Mouse (Mus musculus): ENCODE results near the gene Mcm5. TPM values are rescaled to one million over a fixed set of nuclear protein-coding genes. Genes with fewer than 3 reads are reported as not detected.

Mcm5 gene
- polyA plus RNA-seq, 1 experiment from 2014 or later, result 33.4 TPM

DNA sequence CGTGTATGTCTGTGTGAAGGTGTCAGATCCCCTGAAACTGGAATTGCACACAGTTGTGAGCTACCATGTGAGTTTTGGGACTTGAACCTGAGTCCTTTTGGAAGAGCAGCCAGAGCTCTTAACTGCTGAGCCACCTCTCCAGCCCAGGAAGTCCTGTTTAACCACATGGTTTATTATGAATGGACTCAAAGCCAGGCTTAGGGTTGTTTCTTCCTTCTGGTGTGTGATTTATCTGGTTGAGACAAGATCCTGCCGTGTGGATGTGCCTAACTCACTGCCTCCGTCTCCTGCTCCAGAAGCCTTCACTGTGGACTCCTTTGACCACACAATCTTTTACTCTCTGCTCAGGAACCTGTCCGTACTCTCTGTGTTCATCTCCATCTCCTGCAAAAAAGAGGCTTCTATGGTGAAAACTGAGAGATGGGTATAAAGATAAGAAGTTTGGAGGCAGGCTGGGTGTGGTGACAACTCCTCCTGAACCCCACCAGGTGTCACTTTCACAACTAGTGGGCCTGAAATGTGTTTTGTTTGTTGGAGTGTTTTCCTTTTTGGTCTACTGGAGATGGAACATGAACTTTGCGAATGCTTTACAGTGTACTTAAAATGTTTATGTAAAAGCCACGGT lies 27.1 kb upstream of the Mcm5 start:
- no peak overlapping the region for H3K27ac ChIP-seq (replicated peaks)
- whole genome bisulfite sequencing, result 80% methylated on average over 6 of the region's 6 CpGs
- H3K9ac ChIP-seq, result no peak overlapping the region
- H3K4me2 ChIP-seq, result no peak overlapping the region
- H3K4me1 ChIP-seq (replicated peaks), result peaks cover 4% of the 10 kb centered on the region; the same call in 1 of the 2 replicates
- no peak for ATAC-seq (ENCODE audit: low read depth)
- no peaks in the 10 kb centered on the region for H3K27me3 ChIP-seq
- no peaks in the 10 kb centered on the region for H3K36me3 ChIP-seq
- no peaks in the 10 kb centered on the region for H3K9me3 ChIP-seq
- H3K4me3 ChIP-seq, result no peak overlapping the region

DNA sequence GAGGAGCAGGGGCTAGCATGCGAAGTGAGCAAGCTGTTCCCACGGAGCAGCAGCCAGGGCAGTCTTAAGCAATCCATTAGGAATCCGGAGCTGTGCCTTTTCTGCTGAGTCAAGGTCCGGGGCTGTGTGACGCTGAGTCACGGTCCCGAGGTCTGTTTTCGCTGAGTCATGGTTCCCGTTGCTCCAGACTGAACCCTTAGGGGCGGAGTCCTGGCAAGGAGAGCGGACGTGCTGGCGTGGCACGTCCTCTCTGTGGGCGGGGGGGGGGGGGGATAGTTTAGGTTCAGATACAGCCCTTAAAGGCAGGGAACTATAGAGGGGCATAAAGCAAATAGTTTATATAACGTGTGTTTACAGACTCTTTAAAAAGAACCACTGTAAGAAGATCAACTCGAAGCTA lies 25.5 kb upstream of the Mcm5 start:
- Histone ChIP-seq H3K4me3 (peak overlapping the region; percentile 19; the same call in 1 of the 2 replicates), H3K36me3 (no peaks in the 10 kb centered on the region), H3K27me3 (no peaks in the 10 kb centered on the region), H3K4me2 (peak overlapping the region; percentile 47), H3K4me1 (replicated peaks) (peaks cover 7% of the 10 kb centered on the region; the same call in 1 of the 2 replicates), H3K9ac (0 out of 2 replicates have a peak overlapping the region, but pooled peaks have one; percentile 8), H3K27ac (replicated peaks) (no peak overlapping the region), H3K9me3 (no peaks in the 10 kb centered on the region)
- WGBS, result 7% methylated on average over 17 of the region's 17 CpGs
- ATAC-seq (ENCODE audit: low read depth), result peak; percentile 87

DNA sequence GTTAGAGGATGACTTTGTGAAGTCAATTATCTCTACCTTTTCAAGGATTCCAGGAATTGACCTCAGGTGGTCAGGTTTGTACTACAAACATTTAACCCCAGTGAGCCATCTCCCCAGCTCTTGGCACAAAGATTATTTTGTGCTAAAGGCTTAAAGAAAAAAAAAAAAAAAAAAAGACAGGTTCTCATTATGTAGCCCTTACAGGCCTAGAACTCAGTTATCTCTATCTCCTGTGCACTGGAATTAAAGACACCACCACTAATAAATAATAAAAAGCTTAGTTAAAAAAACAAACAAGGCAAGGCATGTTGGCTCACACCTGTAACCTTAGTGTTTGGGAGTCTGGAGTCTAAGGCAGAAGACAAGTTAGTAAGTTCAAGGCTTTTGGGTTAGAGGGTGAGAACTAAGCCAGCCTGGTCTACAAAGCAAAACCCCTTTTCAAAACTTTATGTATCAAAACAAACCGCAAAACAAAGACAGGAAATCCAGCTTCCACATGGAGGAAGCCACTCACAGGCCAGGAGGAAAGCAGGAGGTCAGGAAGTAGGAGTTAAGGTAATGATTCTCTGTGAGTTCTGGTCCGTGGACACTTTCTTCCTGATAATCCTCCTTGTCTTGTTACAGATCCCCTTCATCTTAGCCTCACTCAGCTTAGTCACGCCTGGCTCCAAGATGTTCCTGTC lies 24.8 kb upstream of the Mcm5 start:
- H3K9me3 ChIP-seq, result no peaks in the 10 kb centered on the region
- peaks cover 14% of the 10 kb centered on the region for H3K4me1 ChIP-seq (replicated peaks)
- no peaks in the 10 kb centered on the region for H3K36me3 ChIP-seq
- no peaks in the 10 kb centered on the region for H3K27me3 ChIP-seq
- H3K4me2 ChIP-seq, result no peak overlapping the region
- no peak overlapping the region for H3K4me3 ChIP-seq
- ATAC-seq (ENCODE audit: low read depth), result no peak
- no peak overlapping the region for H3K9ac ChIP-seq
- no peak overlapping the region for H3K27ac ChIP-seq (replicated peaks)
- WGBS, result 77% methylated on average over 3 of the region's 3 CpGs

DNA sequence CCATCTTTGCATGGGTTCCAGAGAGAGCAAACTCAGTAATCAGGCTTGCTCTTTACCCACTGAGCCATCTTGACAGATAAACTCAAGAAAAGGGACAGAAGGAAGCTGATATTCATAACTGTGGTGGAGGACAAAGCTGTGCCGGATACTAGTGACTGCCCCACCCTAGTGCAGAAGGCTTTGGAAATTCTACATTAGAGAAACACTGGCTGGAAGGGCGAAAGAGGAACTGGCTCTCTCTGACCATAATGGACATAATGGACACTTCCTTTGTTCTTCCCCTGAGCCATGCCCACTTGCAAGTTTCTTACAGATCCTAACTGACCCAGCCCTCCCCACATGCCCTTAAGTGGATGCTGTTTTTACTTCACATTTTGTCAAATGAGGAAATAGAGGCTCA lies 23.4 kb upstream of the Mcm5 start:
- Histone ChIP-seq H3K4me3 (no peak overlapping the region), H3K4me2 (no peak overlapping the region), H3K36me3 (no peaks in the 10 kb centered on the region), H3K27me3 (no peaks in the 10 kb centered on the region; the same call in 1 of the 2 replicates), H3K4me1 (replicated peaks) (peaks cover 14% of the 10 kb centered on the region), H3K9me3 (no peaks in the 10 kb centered on the region), H3K9ac (no peak overlapping the region), H3K27ac (replicated peaks) (no peak overlapping the region)
- ATAC-seq (ENCODE audit: low read depth), result no peak
- 81% methylated on average over 2 of the region's 2 CpGs for WGBS

DNA sequence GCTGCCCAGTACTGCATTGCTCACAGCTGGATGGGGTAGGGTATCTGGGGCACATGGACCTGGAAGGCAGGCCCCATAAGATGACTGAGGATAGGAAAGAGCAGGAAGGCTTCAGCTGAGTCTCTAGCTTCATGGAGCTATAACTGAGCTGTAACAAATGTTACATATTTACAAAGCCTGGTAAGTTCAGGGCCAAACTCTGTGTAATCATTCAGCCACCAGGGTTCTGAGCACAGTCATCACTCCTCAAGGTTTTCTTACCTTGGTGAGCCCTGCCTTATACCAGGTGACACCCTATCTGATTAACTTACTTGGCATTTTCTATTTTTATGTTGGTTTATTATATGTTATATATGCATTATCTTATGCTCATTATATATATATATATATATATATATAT lies 22.2 kb upstream of the Mcm5 start:
- Histone ChIP-seq H3K27ac (replicated peaks) (no peak overlapping the region), H3K27me3 (no peaks in the 10 kb centered on the region; the same call in 1 of the 2 replicates), H3K9ac (no peak overlapping the region), H3K9me3 (no peaks in the 10 kb centered on the region), H3K4me1 (replicated peaks) (peaks cover 14% of the 10 kb centered on the region), H3K4me3 (no peak overlapping the region), H3K36me3 (no peaks in the 10 kb centered on the region), H3K4me2 (no peak overlapping the region)
- no peak for ATAC-seq (ENCODE audit: low read depth)

DNA sequence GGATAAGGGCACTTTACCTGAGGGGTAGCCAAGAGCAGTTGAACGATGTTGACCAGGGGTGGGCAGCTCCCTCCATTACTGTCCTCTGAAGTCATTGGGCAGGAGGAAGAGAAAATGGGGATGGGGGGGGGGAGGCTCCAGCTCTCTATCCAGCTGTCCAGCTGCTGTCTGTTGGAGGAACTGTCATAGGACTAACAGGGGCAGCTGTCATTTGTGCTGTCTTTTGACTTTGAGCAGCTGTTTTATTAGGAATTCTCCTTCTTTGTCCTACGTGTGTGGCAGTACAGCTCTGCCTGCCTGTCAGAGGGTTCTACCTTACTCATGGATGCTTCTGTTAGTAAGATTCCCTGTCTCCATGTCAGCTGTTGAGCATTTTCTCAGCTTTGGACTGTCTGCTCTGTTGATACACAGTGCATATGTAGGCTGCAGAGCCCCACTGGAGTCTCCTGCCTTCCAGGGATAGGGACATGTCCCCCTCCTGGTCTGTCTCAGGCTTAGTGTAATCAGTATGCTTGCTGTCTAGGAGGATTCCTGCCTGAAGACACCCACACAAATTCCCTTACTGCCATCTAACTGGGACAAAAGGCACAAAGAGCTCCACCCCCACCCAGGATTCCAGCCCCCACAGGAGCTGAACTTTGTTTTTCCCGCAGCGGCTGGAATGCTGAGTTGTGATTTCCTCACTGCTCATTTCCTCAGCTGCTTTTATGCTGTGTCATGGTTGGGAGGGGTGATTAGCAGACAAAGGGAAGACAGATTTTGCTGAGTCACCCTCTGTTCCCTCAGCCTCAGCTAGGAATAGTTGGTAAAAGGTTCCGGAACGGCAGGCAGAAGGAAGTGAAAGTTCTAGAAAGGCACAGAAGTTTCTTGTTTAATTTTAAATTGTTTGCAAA lies 20.1 kb upstream of the Mcm5 start:
- Histone ChIP-seq H3K27me3 (no peaks in the 10 kb centered on the region; the same call in 1 of the 2 replicates), H3K9me3 (no peaks in the 10 kb centered on the region), H3K9ac (peak overlapping the region; percentile 55), H3K27ac (replicated peaks) (peak overlapping the region; percentile 46), H3K4me2 (peak overlapping the region; percentile 39), H3K36me3 (no peaks in the 10 kb centered on the region), H3K4me3 (no peak overlapping the region), H3K4me1 (replicated peaks) (peaks cover 22% of the 10 kb centered on the region)
- 27% methylated on average over 6 of the region's 6 CpGs for WGBS
- ATAC-seq (ENCODE audit: low read depth), result peak; percentile 17; the same call in 1 of the 2 replicates

DNA sequence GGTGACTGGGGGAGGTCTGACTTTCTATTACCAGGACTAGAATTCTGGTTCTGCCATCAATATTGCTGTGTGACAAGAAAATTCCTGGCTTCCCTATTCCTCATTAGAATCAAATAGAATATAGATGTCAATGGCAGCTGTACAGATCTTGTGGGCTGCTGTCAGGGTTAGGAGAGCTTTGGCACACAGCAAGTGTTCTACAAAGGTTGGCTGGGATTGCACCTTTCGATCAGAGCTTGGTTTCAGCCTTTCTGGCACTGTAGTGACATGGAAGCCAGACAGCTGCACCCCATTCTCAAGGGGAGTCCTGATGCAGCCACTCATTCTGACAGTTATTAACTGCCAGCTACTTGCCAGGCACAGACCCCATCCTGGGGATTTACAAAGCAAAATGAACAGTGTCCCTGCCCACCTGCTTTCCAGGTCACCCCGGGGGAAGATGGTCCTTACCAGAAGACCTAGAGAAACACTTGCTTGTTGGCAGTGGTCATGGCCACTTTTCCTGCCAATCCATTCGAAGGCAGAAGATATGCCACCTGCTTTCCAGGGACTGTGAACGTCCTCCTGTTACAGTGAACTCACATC lies 18.5 kb upstream of the Mcm5 start:
- no peak overlapping the region for H3K4me2 ChIP-seq
- no peak overlapping the region for H3K27ac ChIP-seq (replicated peaks)
- H3K4me1 ChIP-seq (replicated peaks), result peaks cover 22% of the 10 kb centered on the region
- ATAC-seq (ENCODE audit: low read depth), result no peak
- H3K9ac ChIP-seq, result no peak overlapping the region
- no peaks in the 10 kb centered on the region for H3K36me3 ChIP-seq
- no peak overlapping the region for H3K4me3 ChIP-seq
- H3K27me3 ChIP-seq, result no peaks in the 10 kb centered on the region; the same call in 1 of the 2 replicates
- H3K9me3 ChIP-seq, result no peaks in the 10 kb centered on the region
- WGBS, result 73% methylated on average over 4 of the region's 4 CpGs

DNA sequence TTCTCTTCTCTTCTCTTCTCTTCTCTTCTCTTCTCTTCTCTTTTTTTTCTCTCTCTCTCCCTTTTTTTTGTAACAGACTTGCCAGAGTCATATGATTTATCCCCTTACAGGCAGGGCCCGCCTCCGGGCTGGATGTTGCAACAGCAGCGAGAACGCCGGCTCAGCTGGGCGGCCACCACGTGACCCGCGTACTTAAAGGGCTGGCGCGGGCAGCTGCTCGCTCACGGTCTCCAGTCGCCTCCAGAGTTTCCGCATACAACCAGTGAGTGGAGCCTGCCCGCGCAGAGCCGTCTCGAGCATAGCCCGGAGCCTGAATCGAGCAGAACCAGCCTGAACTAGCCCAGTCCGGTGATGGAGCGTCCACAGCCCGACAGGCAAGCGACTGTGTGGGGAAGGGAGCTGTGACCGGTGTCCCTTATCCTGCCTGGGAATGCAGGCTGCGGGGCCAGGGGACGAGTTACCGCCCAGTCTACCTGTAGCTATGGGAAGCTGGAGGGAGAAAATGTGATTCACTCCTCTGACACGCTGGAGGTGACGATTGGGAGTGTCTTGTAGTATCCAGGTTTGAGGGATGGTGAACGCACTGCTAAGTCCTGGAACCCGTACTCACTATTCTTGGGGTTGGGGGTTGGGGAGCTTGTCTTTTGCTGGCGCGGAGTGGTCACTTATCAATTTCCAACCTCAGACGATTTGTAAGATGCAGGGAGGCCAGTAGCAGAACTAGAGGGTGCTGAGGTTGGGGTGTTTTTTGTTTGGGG lies 15.8 kb upstream of the Mcm5 start, which contains the start of gene Hmox1:
TSS of gene Hmox1 (plus strand) at position 223 of the 758 bp plus-strand sequence.
- H3K36me3 ChIP-seq, result no peaks in the 10 kb centered on the region

DNA sequence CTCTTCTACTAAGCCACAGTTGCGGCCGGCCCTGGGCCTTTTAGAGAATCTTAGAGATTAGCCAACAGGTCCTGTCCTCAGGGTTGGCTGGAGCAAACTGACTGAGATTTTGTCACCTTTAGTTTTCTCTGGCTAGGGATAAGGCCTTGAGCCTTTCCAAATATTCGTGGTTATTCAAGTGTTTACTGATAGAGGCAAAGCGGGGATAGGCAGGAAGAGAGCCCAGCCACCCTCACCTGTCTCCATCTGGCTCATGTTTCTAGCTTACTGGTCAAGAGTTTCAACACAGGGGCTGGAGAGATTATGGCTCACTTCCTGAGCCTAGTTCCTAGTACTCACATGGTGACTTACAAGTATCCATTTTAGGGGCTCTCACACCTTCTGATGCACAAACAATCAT lies 6.4 kb upstream of the Mcm5 start:
- Histone ChIP-seq H3K9me3 (no peaks in the 10 kb centered on the region), H3K4me2 (no peak overlapping the region), H3K27me3 (no peaks in the 10 kb centered on the region), H3K9ac (no peak overlapping the region), H3K4me3 (no peak overlapping the region), H3K4me1 (replicated peaks) (no peaks in the 10 kb centered on the region), H3K36me3 (no peaks in the 10 kb centered on the region), H3K27ac (replicated peaks) (no peak overlapping the region)
- WGBS, result 88% methylated on average over 4 of the region's 4 CpGs
- ATAC-seq (ENCODE audit: low read depth), result no peak

More for the DNA sequence above, 15.8 kb upstream of the Mcm5 start, which contains the start of gene Hmox1:
- Histone ChIP-seq H3K4me2 (peak within 1 kb of the TSS; percentile 77), H3K4me1 (replicated peaks) (peaks cover 22% of the 10 kb centered on the region), H3K9ac (peak within 1 kb of the TSS; percentile 70), H3K27me3 (no peaks in the 10 kb centered on the region; the same call in 1 of the 2 replicates), H3K4me3 (peak within 1 kb of the TSS; percentile 54), H3K9me3 (no peaks in the 10 kb centered on the region), H3K27ac (replicated peaks) (no peak within 1 kb of the TSS)
- peak; percentile 94 for ATAC-seq (ENCODE audit: low read depth)
- WGBS, result under 1% methylated on average over 36 of the region's 36 CpGs

DNA sequence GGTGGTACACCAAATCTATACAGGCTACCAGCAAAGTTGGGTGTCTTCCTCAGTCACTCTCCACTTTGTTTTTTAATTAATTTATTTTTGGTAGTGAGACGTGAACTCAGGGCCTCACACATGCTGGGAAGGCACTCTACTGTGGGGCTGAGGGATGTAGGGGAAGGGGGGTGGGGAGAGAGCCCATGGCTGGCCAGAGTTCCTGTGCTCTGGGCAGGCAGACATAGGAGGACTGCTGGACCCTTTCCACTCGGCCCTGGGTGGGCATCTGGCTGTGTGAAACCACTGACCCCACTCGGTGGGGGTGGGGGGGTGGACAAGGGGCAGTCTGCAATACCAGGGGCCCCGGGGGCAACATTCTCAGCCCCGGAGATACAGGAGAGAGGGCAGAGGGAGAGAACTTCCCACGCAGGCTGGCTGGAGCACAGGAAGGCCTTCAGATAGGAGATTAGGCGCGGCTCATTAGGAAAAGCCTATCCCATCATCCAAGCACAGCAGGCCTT lies 5.9 kb upstream of the Mcm5 start:
- Histone ChIP-seq H3K9me3 (no peaks in the 10 kb centered on the region), H3K36me3 (no peaks in the 10 kb centered on the region), H3K4me2 (no peak overlapping the region), H3K27me3 (no peaks in the 10 kb centered on the region), H3K4me1 (replicated peaks) (no peaks in the 10 kb centered on the region), H3K9ac (no peak overlapping the region), H3K4me3 (no peak overlapping the region), H3K27ac (replicated peaks) (no peak overlapping the region)
- ATAC-seq (ENCODE audit: low read depth), result no peak
- whole genome bisulfite sequencing, result 19% methylated on average over 8 of the region's 8 CpGs
